Mouse (Mus musculus): ENCODE data around the gene Cxcr1.
"Not testable (repeated sequence)": the region's sequence is repeated elsewhere in the genome, so short reads cannot be mapped to it uniquely, and the experiment has no call there.

The Cxcr1 gene

GRCm38 (mm10) chr1:74196621-74197419 lies 2.4 kb upstream of the Cxcr1 start:
- no peak for DNase-seq (ENCODE audit: low spot score)

- DNase-seq (ENCODE audit: low spot score) = no peak
Measured at GRCm38 (mm10) chr1:74195961-74196360, 1.5 kb upstream of the Cxcr1 start.

GRCm38 (mm10) chr1:74192711-74193110 lies 1.7 kb downstream of the Cxcr1 start:
- no peak for DNase-seq (ENCODE audit: low spot score)

DNA sequence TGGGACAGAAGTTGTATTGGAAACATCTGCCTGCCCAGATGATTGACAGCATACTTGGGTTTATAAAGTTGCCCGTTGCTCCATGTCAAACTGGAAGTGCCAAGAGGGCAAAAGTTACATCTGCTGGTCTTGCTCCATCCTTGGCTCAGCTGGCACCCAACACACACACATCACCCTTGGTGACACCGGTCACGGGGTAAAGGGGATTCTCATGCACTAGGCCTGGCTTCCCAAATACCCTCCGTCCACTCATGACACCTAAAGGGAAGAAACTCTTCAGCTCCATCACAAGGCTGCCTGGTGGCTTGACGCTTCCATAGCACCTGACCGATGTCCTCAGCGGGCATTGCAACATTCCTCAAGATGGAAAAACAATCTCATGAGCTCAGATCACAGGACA lies 4.0 kb downstream of the Cxcr1 start:
- no peak for DNase-seq (ENCODE audit: low spot score)

GRCm38 (mm10) chr1:74183006-74183405 lies 11.4 kb downstream of the Cxcr1 start:
- DNase-seq (ENCODE audit: low spot score) = no peak

- DNase-seq (ENCODE audit: low spot score) = no peak
Measured at GRCm38 (mm10) chr1:74181462-74181861, 13.0 kb downstream of the Cxcr1 start.

- DNase-seq (ENCODE audit: low spot score) = no peak
Measured at GRCm38 (mm10) chr1:74179624-74180408, 14.6 kb downstream of the Cxcr1 start.

DNA sequence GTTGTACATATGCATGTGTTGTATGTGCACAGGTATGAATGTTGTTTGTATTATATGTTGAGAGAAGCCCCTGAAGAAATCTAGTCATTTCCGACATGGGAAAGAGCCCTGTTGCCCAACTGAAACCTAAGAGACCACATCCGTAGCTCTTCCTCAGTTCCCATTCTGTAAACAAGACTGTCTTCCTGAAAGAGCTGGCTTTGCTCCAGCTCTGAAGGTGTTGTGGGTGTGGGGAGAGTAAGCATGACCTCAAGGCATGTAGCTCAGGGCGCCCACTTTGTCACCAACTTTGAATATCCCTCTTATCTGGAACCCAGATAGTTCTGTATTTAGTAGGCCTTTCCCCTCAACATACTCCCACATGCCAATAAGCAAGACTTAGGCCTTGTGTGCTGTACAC lies 15.8 kb downstream of the Cxcr1 start:
- no peak for DNase-seq (ENCODE audit: low spot score)

GRCm38 (mm10) chr1:74175731-74176130 lies 18.7 kb downstream of the Cxcr1 start:
- no peak for DNase-seq (ENCODE audit: low spot score)

GRCm38 (mm10) chr1:74172722-74173121 lies 21.7 kb downstream of the Cxcr1 start:
- DNase-seq (ENCODE audit: low spot score) = no peak

DNA sequence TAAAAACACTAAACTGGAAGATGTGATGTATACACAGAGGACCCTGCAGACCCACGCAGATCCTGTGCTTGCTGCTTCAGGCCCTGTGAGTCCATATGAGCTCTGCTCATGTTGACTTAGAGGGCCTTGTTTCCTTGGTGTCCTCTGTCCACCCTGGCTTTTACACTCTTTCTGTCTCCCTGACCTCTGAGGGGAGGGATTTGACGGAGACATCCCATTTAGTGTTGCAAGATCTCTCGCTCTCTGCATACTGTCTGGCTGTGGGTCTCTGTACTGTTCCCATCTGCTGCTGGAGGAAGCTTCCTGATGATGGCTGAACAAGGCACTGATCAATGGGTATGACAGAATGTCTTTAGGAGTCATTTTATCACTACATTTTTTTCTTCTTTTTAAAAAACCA lies 24.7 kb downstream of the Cxcr1 start:
- DNase-seq (ENCODE audit: low spot score) = no peak

- no peak for DNase-seq (ENCODE audit: low spot score)
Measured at GRCm38 (mm10) chr1:74167136-74167535, 27.3 kb downstream of the Cxcr1 start.

DNA sequence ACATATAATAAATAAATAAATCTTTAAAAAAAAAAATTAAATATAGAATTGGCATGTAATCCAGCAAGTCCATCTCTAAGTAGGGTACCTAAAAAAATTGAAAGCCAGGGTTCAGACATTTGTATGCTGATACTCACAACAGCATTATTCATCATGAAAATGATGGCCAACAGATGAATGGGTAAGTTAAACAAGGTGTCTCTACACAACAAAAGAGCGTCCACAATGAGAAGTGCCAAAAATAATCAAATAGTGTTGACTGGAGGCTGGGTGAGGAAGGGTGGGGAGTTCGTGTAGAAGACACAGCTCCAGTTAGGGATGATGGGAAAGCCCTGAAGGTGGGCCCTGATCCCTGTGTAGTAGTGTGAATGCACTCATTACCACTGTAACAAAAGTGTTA lies 34.4 kb downstream of the Cxcr1 start:
- no peak for DNase-seq (ENCODE audit: low spot score)

GRCm38 (mm10) chr1:74159613-74160012 lies 34.8 kb downstream of the Cxcr1 start:
- DNase-seq (ENCODE audit: low spot score) = not testable (repeated sequence)

GRCm38 (mm10) chr1:74156381-74156910 lies 38.0 kb downstream of the Cxcr1 start:
- DNase-seq (ENCODE audit: low spot score) = no peak

GRCm38 (mm10) chr1:74155435-74156012 lies 38.9 kb downstream of the Cxcr1 start:
- DNase-seq (ENCODE audit: low spot score) = no peak

GRCm38 (mm10) chr1:74153461-74154184 lies 40.8 kb downstream of the Cxcr1 start, which contains the start of gene Cxcr2:
Cxcr2 (plus strand) TSS chr1:74153989.
- no peak for DNase-seq (ENCODE audit: low spot score)

DNA sequence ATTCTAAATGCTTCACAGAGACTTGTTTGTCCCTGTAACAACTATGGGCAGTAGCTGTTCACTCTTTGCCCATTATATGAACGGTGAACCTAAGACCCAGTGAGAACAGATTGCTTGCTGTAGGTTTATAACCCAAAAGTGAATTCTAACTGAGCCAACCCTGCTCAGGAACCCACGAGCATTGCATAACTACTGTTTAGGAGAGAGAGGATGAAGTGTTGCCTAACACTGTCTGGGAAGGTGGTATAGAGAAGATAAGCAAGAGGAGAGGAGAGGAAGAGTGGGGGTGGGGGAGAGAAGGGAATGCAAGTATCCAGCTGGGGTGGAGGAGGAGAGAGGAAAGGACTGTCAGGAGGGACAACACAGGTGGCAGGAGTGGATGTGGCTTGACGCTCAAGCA lies 43.3 kb downstream of the Cxcr1 start:
- DNase-seq (ENCODE audit: low spot score) = no peak

- DNase-seq (ENCODE audit: low spot score) = no peak
Measured at GRCm38 (mm10) chr1:74150101-74150500, 44.3 kb downstream of the Cxcr1 start.

DNA sequence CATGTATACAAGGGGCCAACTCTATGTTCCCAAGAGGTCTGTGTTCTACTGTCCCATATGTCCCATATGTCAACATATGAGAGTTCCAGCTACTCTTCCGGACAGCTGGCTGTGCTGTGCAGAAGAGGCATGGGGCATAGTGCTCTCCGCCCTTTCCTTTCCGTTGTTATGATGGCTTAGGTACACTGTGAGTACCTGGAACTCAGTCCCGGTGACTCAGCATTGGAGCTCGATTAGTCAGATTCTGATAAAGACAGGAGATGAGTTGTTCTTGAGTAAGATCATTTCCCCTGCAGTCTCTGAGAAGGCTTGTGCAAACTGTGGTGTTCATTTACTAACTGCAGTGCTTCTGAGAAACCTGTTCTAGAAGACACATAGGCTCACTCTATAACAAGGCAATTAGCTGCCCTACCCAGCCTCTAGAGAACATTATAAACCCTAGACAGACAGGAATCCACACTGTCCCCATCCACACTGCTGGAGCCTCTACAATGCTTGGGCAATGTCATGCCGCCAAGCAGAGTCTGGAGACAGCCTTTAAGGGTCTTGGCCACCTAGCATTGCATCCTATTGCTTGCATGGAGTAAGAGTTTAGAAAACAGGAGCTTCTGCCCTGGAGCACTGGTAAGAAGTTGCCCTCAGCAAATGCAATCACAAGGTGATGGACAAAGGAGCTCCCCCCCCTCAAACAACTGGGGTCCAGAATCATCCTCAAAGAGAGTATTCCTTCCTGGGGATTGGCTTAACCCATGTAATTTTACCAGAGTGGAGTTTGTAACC lies 45.1 kb downstream of the Cxcr1 start:
- DNase-seq (ENCODE audit: low spot score) = no peak

Data from urinary bladder, postnatal 25 days (tissue).